Mouse (Mus musculus) C2C12 (cell line): ENCODE results near the gene Akap6. TPM values are rescaled to one million over a fixed set of nuclear protein-coding genes. Genes with fewer than 3 reads are reported as not detected.

ENCODE experiments used
- H3K27me3 ChIP-seq: one replicate; pipeline ENCODE4 v1.6.1; 2011; ENCODE audit not compliant: control insufficient read depth, insufficient read depth, insufficient read length
- H3K36me3 ChIP-seq: one replicate; pipeline ENCODE4 v1.6.1; 2011; ENCODE audit not compliant: control insufficient read depth, insufficient read depth
- H3K4me3 ChIP-seq: one replicate; pipeline ENCODE4 v1.5.1; 2011; ENCODE audit warnings: mild to moderate bottlenecking, control low read depth; ENCODE audit not compliant: poor library complexity, insufficient read depth, severe bottlenecking
- H3K79me2 ChIP-seq: one replicate; pipeline ENCODE4 v1.6.1; 2011; ENCODE audit not compliant: control insufficient read depth, insufficient read depth
- H3K79me3 ChIP-seq: one replicate; pipeline ENCODE4 v1.6.1; 2011; ENCODE audit warnings: low read depth, control low read depth
- H3ac ChIP-seq: one replicate; pipeline ENCODE3; 2011; ENCODE audit warnings: low read depth; ENCODE audit not compliant: control insufficient read depth, insufficient read length
- CEBPB ChIP-seq: IDR thresholded peaks from one replicate; pipeline ENCODE4 v1.6.1; 2011; ENCODE audit warnings: low read depth, mild to moderate bottlenecking, control low read depth, moderate library complexity
- CTCF ChIP-seq: IDR thresholded peaks from one replicate; pipeline ENCODE4 v1.5.1; 2011; ENCODE audit not compliant: control insufficient read depth, insufficient read depth, insufficient read length
- FOSL1 ChIP-seq: IDR thresholded peaks from one replicate; pipeline ENCODE4 v1.8.0; 2011; ENCODE audit warnings: mild to moderate bottlenecking, low read length; ENCODE audit not compliant: poor library complexity, insufficient read depth, severe bottlenecking
- MAX ChIP-seq: IDR thresholded peaks from one replicate; pipeline ENCODE4 v1.6.1; 2011; ENCODE audit warnings: mild to moderate bottlenecking, control low read depth
- MYOD1 ChIP-seq: IDR thresholded peaks from one replicate; pipeline ENCODE4 v1.6.1; 2011; ENCODE audit warnings: low read depth; ENCODE audit not compliant: control insufficient read depth, insufficient read length
- MYOG ChIP-seq: IDR thresholded peaks from one replicate; pipeline ENCODE4 v1.6.1; 2011; ENCODE audit not compliant: control insufficient read depth, insufficient read length; ENCODE audit errors: extremely low read depth
- USF1 ChIP-seq: IDR thresholded peaks from one replicate; pipeline ENCODE4 v1.6.1; 2011; ENCODE audit warnings: low read depth, mild to moderate bottlenecking, control low read depth, moderate library complexity
- polyA plus RNA-seq: library from polyadenylated mRNA; unstranded; fragments of >200 nt; fragmentation: generic; extraction: Trizol; gene quantifications from one replicate; pipeline ENCODE4 v1.2.1, GENCODE M21; 2012; ENCODE audit warnings: missing spikeins

Akap6 gene
- polyA plus RNA-seq, 1 experiment = 0.51 TPM

DNA sequence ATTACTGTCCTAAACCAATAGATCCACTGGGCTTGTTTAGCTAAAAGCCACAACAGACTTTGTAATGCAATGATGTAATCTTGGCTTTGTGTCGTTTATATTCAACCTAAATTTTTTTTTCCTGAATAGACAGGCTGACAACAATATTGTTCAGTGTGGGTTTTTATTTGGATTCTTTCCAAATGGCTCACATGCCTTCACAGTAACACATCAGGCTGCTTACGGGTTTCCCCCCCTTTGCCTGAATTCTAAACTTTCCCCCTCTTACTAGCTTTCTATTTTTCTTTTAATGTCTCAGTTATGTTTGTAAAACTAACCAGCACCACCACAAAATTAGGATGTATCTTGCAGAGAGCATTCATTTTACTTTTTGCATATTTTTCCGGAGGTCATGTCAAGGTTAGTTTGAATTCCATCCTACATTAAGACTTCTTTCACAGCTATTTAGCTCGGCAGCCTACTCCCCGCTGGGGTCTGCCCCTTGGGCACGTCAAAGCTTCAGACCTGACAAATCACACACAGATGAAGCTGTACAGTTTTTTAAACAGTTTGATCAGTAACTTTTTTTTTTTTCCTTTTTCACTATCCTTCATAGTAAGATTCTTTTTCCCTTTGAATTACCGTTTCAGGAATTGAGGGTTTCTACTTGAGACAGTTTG lies 362.4 kb downstream of the Akap6 start:
- Histone ChIP-seq H3K79me3 (no peaks in the 10 kb centered on the region), H3ac (no peak overlapping the region), H3K36me3 (no peaks in the 10 kb centered on the region), H3K79me2 (no peaks in the 10 kb centered on the region), H3K27me3 (no peaks in the 10 kb centered on the region), H3K4me3 (no peak overlapping the region)
- TF ChIP-seq USF1 = no peak
- no peak for TF ChIP-seq MYOG
- TF ChIP-seq CEBPB = no peak
- no peak for TF ChIP-seq FOSL1
- TF ChIP-seq MYOD1 = no peak
- no peak for TF ChIP-seq CTCF
- no peak for TF ChIP-seq MAX

DNA sequence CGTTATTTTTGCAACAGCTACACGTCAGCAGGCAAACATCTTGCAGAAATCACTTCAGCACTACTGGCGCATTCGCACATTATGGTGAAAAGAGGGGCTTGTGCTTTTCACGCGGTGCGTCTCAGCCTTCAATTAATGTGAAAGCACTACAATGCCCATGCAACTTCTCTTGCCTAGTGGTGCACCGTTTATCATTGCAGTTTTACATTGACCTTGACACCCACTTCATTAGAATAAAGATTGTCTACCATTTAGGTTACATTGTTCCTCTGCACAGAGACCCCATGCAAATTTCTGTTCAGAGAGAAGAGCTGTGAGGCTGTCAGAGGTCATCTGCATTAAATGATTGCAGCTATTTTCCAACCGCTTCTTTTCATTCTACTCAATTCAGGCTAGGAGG lies 363.8 kb downstream of the Akap6 start:
- Histone ChIP-seq H3K79me3 (no peaks in the 10 kb centered on the region), H3K36me3 (no peaks in the 10 kb centered on the region), H3K27me3 (no peaks in the 10 kb centered on the region), H3K4me3 (no peak overlapping the region), H3K79me2 (no peaks in the 10 kb centered on the region), H3ac (no peak overlapping the region)
- no peak for TF ChIP-seq MAX

GRCm38 (mm10) chr12:53064241-53064760 lies 365.1 kb downstream of the Akap6 start:
- Histone ChIP-seq H3K79me3 (no peaks in the 10 kb centered on the region), H3K36me3 (no peaks in the 10 kb centered on the region), H3ac (no peak overlapping the region), H3K27me3 (no peaks in the 10 kb centered on the region), H3K4me3 (no peak overlapping the region), H3K79me2 (no peaks in the 10 kb centered on the region)
- no peak for TF ChIP-seq USF1
- no peak for TF ChIP-seq MAX
- TF ChIP-seq MYOG = no peak
- no peak for TF ChIP-seq CTCF
- TF ChIP-seq FOSL1 = no peak
- no peak for TF ChIP-seq CEBPB
- TF ChIP-seq MYOD1 = no peak

DNA sequence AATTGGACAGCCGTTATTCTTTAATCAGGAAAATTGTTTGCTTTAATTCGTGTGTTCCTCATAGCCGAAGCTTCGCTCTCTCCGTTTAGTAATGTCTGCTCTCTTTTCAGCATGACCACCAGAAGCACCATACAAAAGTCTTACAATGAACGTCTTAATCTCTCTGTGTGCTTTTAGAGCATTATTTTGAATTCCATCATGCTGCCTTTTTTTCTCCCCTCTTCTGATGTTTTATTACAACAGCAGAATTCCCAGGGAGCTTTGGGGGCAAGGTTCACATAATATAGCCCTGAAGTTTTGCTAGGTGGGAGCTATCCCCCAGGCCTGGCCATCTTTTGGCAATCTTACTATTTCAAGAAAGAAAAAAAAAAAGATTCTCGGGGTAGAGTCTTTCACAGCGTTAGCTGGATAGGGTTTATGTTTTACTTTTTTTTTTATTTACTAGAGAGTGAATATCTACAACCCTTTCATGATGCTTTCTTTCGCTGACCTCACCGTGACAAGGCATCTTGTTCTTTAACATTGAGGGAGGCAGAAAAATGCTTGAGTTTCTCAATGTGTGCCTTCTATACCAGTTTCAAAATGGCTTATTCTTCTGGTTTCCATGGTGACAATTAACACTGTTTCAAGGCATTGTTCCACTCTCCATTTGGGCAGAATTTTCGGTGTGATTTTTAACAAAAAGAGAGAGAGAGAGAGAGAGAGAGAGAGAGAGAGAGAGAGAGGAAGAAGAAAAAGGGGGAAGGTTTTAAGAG lies 366.0 kb downstream of the Akap6 start:
- TF ChIP-seq CEBPB = no peak
- TF ChIP-seq FOSL1 = no peak
- TF ChIP-seq CTCF = no peak
- no peak for TF ChIP-seq MYOD1
- Histone ChIP-seq H3K36me3 (no peaks in the 10 kb centered on the region), H3K27me3 (no peaks in the 10 kb centered on the region), H3K79me2 (no peaks in the 10 kb centered on the region), H3K4me3 (no peak overlapping the region), H3ac (no peak overlapping the region), H3K79me3 (no peaks in the 10 kb centered on the region)

- H3K4me3 ChIP-seq = no peak overlapping the region
- TF ChIP-seq FOSL1 = no peak
- no peak for TF ChIP-seq USF1
- no peak for TF ChIP-seq MYOG
- TF ChIP-seq CTCF = no peak
- no peak for TF ChIP-seq CEBPB
- no peaks in the 10 kb centered on the region for H3K27me3 ChIP-seq
- no peaks in the 10 kb centered on the region for H3K79me2 ChIP-seq
- H3ac ChIP-seq = no peak overlapping the region
- H3K79me3 ChIP-seq = no peaks in the 10 kb centered on the region
- no peaks in the 10 kb centered on the region for H3K36me3 ChIP-seq
Measured at GRCm38 (mm10) chr12:53066321-53066720, 367.1 kb downstream of the Akap6 start.

DNA sequence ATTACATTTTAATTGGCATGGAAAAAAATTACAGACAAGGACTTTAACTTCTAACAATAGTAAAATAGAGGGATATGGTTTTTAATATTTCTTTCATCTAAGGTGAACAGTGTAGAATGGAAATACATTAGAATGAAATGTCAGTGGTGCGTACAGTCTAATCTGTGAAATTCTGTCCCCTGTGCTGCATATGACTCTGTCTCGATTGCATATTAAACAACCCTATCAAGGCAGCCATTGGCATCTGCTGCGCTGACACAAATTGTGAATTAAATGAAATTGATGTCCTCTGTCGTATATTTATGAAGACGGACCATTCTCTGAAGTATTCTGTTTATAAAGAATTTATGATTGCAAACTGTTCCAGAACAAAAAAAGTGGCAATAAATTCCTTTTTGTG lies 371.7 kb downstream of the Akap6 start:
- no peaks in the 10 kb centered on the region for H3K79me2 ChIP-seq
- no peaks in the 10 kb centered on the region for H3K27me3 ChIP-seq
- H3K79me3 ChIP-seq = no peaks in the 10 kb centered on the region
- H3ac ChIP-seq = no peak overlapping the region
- H3K36me3 ChIP-seq = no peaks in the 10 kb centered on the region
- no peak overlapping the region for H3K4me3 ChIP-seq
- TF ChIP-seq CTCF (no peak), MAX (no peak), MYOG (no peak), FOSL1 (no peak), CEBPB (no peak), MYOD1 (no peak), USF1 (no peak)
